Mouse (Mus musculus) heart, adult 2 months (tissue): ENCODE measurements at regions not wholly inside any gene's neighbourhood (a gene's known extent, or its start where the extent isn't known, plus 50 kb on each side); places are given as distances from the start of the nearest gene placed in this dataset.

Experiments used
- CTCF ChIP-seq: fragments of 200-600 bp; IDR thresholded peaks from 2 replicates; pipeline ENCODE4 v1.8.1; 2022; ENCODE audit warnings: antibody characterized with exemption, mild to moderate bottlenecking, moderate library complexity
- EP300 ChIP-seq: fragments of 200-500 bp; IDR thresholded peaks from 2 replicates; pipeline ENCODE4 v1.6.1; 2011; ENCODE audit warnings: low read depth, low read length, control low read depth; ENCODE audit not compliant: insufficient read depth
- POLR2A ChIP-seq: fragments of 200-500 bp; IDR thresholded peaks from 2 replicates; pipeline ENCODE4 v1.6.1; 2011; ENCODE audit warnings: mild to moderate bottlenecking, low read depth, low read length, control low read depth; ENCODE audit not compliant: insufficient read depth

DNA sequence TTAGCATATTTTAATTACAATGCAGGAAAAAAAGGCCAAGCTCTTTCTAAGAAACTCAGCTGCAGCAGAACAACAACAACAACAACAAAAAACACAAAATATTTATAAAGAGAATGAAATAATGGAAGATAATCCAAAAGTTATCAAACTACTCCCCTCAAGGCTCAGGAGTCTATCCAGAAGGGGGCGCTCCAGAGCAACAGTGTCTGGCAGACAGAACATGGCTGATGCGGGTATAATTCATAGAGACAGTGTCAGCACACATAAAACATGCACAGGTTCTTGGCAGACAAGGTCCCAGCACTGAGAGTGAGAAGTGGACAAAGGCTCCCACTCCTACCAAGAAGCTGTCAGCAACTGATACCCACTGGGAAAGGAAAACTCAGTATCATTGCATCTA, 173.9 kb downstream of the Epm2a start:
- TF ChIP-seq POLR2A (no peak), CTCF (no peak), EP300 (no peak)
